Mouse (Mus musculus): ENCODE data around the gene Bdkrb1. TPM values are rescaled to one million over a fixed set of nuclear protein-coding genes. Genes with fewer than 3 reads are reported as not detected.

The Bdkrb1 gene
- 0.05 and 0.10 TPM in 2 replicates for polyA plus RNA-seq (2012; rRNA removed)
- polyA plus RNA-seq (2014; fragmentation: Nextera tagmentation; extraction: Ambion mirVana), result 0.23 TPM in 1 of 2 replicates, not detected in the other

DNA sequence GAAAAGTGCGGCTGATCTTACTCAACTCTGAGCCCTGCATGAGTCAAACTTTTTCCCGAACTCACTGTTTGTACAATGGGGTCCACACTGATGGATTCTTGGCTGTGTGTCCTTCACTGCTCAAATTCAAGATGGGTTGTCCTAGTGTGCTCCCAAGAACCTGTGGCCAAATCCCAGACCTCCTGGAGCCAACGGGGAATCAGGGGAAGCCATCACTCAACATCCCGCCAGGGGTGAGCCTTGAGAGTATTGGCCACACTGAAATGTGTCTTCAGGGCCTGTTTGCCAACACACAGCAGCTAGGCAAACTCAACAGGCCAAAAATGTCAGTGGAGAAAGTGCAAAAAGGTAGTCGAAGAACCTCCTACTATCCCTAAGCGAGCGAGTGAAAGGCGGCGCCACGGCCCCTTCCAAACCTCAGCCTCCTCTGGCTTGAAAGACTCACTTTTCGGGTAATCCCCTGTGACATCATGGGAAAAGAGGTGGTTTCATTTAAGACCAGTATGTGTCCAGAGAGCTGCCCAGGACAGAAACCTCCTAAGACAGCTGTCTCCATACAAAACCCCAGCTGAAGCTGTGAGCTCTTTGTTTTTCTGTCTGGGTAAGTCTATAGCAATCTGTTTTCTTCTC is at the start of gene Bdkrb1:
TSS of gene Bdkrb1 (plus strand) at position 505 of the 630 bp plus-strand sequence.
- no peaks in the 10 kb centered on the region for H3K4me1 ChIP-seq (ENCODE audit: control insufficient read depth, insufficient read depth, low read length)
- 92% methylated on average over 11 of the region's 11 CpGs for WGBS

DNA sequence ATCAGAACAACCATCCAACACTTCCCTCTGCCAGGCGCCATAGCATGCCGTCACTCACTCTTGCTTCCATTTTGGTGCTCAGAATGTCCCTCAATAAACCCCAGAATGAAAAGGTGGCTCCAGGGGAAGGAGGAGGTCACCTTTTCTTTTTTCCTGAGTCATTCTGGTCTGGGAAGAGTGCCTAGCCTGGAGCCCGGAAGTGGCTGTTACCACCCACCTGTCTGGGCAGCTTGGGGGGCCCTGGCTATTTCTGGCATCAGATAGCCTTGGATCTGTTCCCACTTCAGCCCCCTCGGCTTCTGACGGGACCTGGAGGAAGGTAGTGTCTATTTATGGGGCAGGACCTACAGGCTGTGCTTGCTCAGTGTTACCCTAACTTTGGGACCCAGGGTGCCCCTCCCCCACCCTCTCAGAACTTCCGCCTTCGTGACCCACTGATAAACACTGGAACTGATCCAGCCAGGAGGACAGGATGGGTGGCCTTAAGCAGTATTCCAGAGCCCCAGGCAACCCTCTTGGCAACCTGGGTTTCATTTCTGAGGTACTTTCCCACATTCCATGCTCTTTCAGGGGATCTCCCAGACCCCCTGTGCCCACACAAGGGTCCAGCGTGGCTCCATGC is 48.6 kb upstream of the Bdkrb1 start:
- WGBS, result 62% methylated on average over 8 of the region's 8 CpGs
- Histone ChIP-seq H3K4me1 (ENCODE audit: control insufficient read depth, insufficient read depth, low read length) (peaks cover 17% of the 10 kb centered on the region), H3K27ac (replicated peaks; ENCODE audit: low read depth, low read length) (no peak overlapping the region), H3K9ac (ENCODE audit: low read depth, low read length, severe bottlenecking) (no peak overlapping the region), H3K36me3 (ENCODE audit: control insufficient read depth, insufficient read depth, low read length) (no peaks in the 10 kb centered on the region), H3K9me3 (ENCODE audit: control insufficient read depth, low read length) (no peaks in the 10 kb centered on the region), H3K27me3 (ENCODE audit: control insufficient read depth, insufficient read depth, low read length) (no peaks in the 10 kb centered on the region), H3K4me3 (replicated peaks; ENCODE audit: low read length) (no peak overlapping the region), H3K4me2 (replicated peaks; ENCODE audit: low read depth, low read length, severe bottlenecking) (no peak overlapping the region)
- TF ChIP-seq POLR2A (IDR thresholded peaks at IDR 0.05; ENCODE audit: borderline replicate concordance, extremely low read depth, insufficient read depth, insufficient read length), result no peak
- DNase-seq (ENCODE audit: low spot score), result no peak
- no peak for ATAC-seq (ENCODE audit: low FRiP score, low read depth)

More for the DNA sequence above, at the start of gene Bdkrb1:
- TF ChIP-seq POLR2A (IDR thresholded peaks at IDR 0.05; ENCODE audit: borderline replicate concordance, extremely low read depth, insufficient read depth, insufficient read length), result no peak
- ATAC-seq (ENCODE audit: low FRiP score, low read depth) (no peak), DNase-seq (ENCODE audit: low spot score) (no peak)
- no peak within 1 kb of the TSS for H3K4me3 ChIP-seq (replicated peaks; ENCODE audit: low read length)
- H3K9me3 ChIP-seq (ENCODE audit: control insufficient read depth, low read length), result no peaks in the 10 kb centered on the region
- no peaks in the 10 kb centered on the region for H3K36me3 ChIP-seq (ENCODE audit: control insufficient read depth, insufficient read depth, low read length)
- H3K27ac ChIP-seq (replicated peaks; ENCODE audit: low read depth, low read length), result no peak within 1 kb of the TSS
- H3K4me2 ChIP-seq (replicated peaks; ENCODE audit: low read depth, low read length, severe bottlenecking), result no peak within 1 kb of the TSS
- H3K27me3 ChIP-seq (ENCODE audit: control insufficient read depth, insufficient read depth, low read length), result no peaks in the 10 kb centered on the region
- H3K9ac ChIP-seq (ENCODE audit: low read depth, low read length, severe bottlenecking), result no peak within 1 kb of the TSS

DNA sequence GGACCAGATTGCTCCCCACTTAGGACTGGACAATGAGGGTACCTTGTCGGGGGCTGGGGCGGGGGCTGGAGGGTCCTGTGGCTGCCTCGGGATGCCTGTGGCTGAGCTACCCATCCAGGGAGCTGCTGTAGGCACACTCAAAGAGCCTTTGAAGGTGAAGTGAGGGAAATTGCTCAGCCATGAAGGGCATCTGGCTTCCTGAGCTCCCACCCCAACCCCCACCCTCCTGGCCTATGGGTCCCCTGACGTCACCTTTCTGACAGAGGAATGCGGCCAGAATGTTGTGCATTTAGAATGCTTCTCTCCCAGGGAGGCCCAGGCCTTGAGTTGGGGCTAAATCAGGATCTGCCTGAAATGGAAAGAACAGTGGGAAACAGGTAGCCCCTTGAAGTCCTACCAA is 47.7 kb upstream of the Bdkrb1 start:
- Histone ChIP-seq H3K27ac (replicated peaks; ENCODE audit: low read depth, low read length) (no peak overlapping the region), H3K4me1 (ENCODE audit: control insufficient read depth, insufficient read depth, low read length) (peaks cover 17% of the 10 kb centered on the region), H3K36me3 (ENCODE audit: control insufficient read depth, insufficient read depth, low read length) (no peaks in the 10 kb centered on the region), H3K4me3 (replicated peaks; ENCODE audit: low read length) (no peak overlapping the region), H3K4me2 (replicated peaks; ENCODE audit: low read depth, low read length, severe bottlenecking) (no peak overlapping the region), H3K9ac (ENCODE audit: low read depth, low read length, severe bottlenecking) (no peak overlapping the region), H3K9me3 (ENCODE audit: control insufficient read depth, low read length) (no peaks in the 10 kb centered on the region), H3K27me3 (ENCODE audit: control insufficient read depth, insufficient read depth, low read length) (no peaks in the 10 kb centered on the region)
- TF ChIP-seq POLR2A (IDR thresholded peaks at IDR 0.05; ENCODE audit: borderline replicate concordance, extremely low read depth, insufficient read depth, insufficient read length), result no peak
- WGBS, result 57% methylated on average over 5 of the region's 5 CpGs
- DNase-seq (ENCODE audit: low spot score), result no peak
- no peak for ATAC-seq (ENCODE audit: low FRiP score, low read depth)

DNA sequence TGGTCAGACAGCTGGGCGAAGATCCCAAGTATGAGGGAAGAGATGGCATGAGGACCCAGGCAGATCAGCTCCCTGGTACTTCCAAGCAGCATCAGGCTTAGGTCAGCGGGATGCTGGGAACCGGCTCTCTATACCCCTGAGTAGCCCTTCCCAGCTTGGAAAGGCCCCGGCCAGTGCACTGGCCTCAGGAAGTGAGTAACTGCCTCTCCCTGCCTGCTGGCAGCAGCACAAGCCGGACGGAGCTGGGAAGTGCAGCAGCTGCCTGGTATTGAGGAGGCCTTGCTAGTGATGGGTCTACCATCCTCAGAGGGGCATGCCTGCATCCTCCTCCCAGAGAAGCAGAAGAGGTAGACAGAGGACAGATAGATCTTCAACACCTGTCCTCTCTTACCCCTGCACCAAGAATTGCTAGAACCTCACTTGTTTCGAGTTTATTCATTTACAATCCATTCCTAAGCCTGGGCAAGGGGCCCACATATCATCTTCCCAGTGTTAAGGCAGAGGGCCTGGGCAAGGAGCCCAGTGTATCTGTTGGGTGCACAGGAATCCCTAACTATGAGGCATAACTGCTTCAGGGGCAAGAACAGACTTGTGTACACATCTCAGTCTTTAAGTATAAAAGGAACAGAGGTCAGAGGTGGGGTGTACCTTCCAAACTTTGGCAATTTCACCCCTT is 45.5 kb upstream of the Bdkrb1 start:
- no peak for ATAC-seq (ENCODE audit: low FRiP score, low read depth)
- DNase-seq (ENCODE audit: low spot score), result no peak
- Histone ChIP-seq H3K9ac (ENCODE audit: low read depth, low read length, severe bottlenecking) (no peak overlapping the region), H3K27ac (replicated peaks; ENCODE audit: low read depth, low read length) (no peak overlapping the region), H3K27me3 (ENCODE audit: control insufficient read depth, insufficient read depth, low read length) (peaks cover 11% of the 10 kb centered on the region; the same call in 1 of the 2 replicates), H3K4me3 (replicated peaks; ENCODE audit: low read length) (no peak overlapping the region), H3K4me2 (replicated peaks; ENCODE audit: low read depth, low read length, severe bottlenecking) (no peak overlapping the region), H3K4me1 (ENCODE audit: control insufficient read depth, insufficient read depth, low read length) (peaks cover 21% of the 10 kb centered on the region), H3K9me3 (ENCODE audit: control insufficient read depth, low read length) (no peaks in the 10 kb centered on the region), H3K36me3 (ENCODE audit: control insufficient read depth, insufficient read depth, low read length) (no peaks in the 10 kb centered on the region)
- no peak for TF ChIP-seq POLR2A (IDR thresholded peaks at IDR 0.05; ENCODE audit: borderline replicate concordance, extremely low read depth, insufficient read depth, insufficient read length)
- WGBS, result 70% methylated on average over 7 of the region's 7 CpGs

DNA sequence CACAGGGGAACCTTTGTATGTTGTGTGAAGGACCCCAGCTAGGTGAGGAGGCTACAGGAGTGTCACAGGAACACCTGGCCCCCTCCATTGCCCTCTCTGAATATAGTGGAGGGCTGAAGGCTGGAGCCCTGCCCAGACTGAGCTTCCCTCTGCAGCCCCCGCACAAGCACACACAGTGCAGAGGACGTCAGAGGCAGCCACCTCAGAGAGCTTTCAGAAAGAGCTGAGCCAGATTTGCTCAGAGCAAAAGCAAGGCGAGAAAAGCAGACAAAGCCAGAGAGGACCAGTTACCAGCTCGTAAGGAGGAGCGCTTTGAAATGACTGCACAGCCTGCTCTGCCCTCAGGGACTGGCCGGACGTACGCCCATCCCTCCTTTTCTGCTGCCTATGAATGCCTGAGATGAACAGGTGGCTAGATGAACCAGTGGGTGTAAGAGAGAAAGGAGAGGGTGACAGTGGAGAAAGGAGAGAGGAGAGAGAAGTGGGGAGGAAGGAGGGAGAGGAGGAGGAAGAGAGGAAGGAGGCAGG is 41.8 kb upstream of the Bdkrb1 start:
- peaks cover 22% of the 10 kb centered on the region for H3K27me3 ChIP-seq (ENCODE audit: control insufficient read depth, insufficient read depth, low read length)
- H3K4me2 ChIP-seq (replicated peaks; ENCODE audit: low read depth, low read length, severe bottlenecking), result no peak overlapping the region
- peaks cover 22% of the 10 kb centered on the region for H3K4me1 ChIP-seq (ENCODE audit: control insufficient read depth, insufficient read depth, low read length)
- H3K9ac ChIP-seq (ENCODE audit: low read depth, low read length, severe bottlenecking), result no peak overlapping the region
- no peak overlapping the region for H3K27ac ChIP-seq (replicated peaks; ENCODE audit: low read depth, low read length)
- DNase-seq (ENCODE audit: low spot score) (no peak), ATAC-seq (ENCODE audit: low FRiP score, low read depth) (no peak)
- no peak overlapping the region for H3K4me3 ChIP-seq (replicated peaks; ENCODE audit: low read length)
- no peak for TF ChIP-seq POLR2A (IDR thresholded peaks at IDR 0.05; ENCODE audit: borderline replicate concordance, extremely low read depth, insufficient read depth, insufficient read length)
- H3K36me3 ChIP-seq (ENCODE audit: control insufficient read depth, insufficient read depth, low read length), result no peaks in the 10 kb centered on the region
- no peaks in the 10 kb centered on the region for H3K9me3 ChIP-seq (ENCODE audit: control insufficient read depth, low read length)
- WGBS, result 32% methylated on average over 8 of the region's 8 CpGs
